Mouse (Mus musculus) v-Abl transformed pro-B cells (cell line): ENCODE measurements at regions not wholly inside any gene's neighbourhood (a gene's known extent, or its start where the extent isn't known, plus 50 kb on each side); places are given as distances from the start of the nearest gene placed in this dataset.

Experiments
- in situ Hi-C, 2 experiments: fragments of 400-800 bp; cut with MboI; formaldehyde crosslinking; loops; one replicate each; pipeline ENCODE4 v1.15.1; 2025; ENCODE audit not compliant: unreplicated experiment in 2 of 2

DNA sequence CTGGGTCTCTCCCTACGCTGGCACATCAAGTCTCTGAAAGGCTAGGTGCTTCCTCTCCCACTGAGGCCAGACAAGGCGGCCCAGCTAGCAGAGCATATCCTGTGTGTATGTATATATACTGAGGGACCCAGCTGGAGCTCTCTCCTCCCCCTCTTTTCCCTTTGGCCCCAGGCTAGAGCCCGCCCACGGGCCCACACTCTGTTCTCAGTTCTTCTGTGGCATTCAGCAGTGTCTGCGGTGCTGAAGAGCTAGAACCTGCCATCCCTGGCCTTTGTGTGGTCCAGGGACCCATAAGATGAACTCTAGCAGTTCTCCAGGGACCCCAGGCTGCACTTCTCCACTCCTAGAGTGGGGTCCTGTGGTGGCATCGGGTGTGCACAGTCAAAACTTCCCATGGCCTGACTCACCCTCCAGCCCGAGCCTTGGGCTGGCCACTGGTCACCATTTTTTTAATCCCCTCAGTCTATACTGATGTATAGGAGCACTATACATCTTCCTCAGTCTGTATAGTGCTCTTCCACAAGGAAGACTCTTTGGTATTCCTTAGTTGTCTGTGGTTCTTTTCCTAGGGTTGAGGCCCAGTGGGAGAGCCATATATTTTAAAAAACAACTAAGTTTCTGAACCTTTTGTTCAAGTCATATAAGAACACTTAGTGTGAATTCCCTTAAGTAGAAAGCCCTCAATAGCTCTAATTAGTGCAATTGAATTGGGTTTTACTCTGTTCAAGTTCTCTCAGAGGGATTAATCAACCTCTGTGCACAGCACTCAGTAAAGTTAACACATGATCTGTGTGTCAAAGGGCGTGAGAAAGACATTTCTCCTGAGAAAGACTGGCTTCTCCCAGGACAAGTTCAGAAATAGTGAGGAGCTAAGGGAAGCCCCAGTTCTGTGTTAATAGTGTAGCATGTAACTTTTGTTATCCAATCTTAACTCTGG is 401.3 kb downstream of the Ipmk start:
- in situ Hi-C loops, result no loop called here

DNA sequence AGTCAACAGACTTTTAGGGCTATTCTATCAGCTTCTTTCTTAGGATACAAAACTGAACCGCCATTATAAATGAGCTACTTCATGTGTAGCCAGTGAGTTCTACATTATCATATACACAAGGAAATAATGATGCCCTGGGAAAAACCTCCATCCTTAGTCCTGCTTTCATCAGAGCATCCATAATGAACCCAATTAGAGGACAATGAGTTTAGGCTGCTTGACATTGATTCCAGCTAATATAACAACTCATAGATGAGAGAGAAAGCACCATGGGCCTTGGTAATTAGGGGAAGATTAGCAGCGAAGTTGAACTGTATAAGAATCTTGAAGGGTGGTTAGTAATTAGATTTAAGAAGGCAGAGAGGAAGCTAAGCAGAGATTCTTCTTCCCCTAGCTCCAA is 405.7 kb downstream of the Ipmk start:
- in situ Hi-C loops, result no loop called here

DNA sequence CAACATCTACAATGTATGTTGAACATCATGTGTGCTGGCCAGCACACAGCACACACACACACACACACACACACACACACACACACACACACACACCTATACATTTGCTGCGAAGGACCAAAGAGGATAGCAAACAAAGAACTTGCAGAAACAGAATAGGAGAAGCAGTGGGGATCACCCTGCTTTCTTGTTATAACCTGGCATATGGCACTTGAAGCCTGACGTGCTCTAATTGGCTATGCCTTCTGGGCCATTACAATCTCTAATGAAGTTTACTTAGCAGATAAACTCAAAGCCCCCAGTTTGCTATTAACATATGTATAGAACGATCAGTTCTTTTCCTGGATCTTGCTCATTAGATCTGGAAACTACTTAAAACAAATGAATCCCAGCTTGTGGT is 407.2 kb downstream of the Ipmk start:
- in situ Hi-C loops, result no loop called here

DNA sequence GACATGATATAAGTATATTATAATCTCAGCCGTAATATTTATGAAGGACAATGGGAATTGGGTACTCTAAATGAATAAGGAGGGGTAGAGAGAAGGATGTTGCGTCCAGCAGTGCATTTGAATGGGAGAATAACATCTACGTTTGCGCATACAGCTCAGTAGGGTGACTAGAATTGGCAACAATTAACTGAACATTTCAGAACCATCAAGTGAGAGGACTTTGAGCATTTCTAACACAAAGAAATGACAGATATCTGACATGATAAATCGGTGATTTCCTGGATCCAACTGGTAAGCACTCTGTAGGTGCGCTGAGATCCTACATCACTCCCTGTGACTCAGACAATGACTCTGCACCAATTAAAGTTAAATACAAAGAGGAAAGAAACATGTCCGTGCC is 431.3 kb downstream of the Ipmk start:
- in situ Hi-C loops, result no loop called here

DNA sequence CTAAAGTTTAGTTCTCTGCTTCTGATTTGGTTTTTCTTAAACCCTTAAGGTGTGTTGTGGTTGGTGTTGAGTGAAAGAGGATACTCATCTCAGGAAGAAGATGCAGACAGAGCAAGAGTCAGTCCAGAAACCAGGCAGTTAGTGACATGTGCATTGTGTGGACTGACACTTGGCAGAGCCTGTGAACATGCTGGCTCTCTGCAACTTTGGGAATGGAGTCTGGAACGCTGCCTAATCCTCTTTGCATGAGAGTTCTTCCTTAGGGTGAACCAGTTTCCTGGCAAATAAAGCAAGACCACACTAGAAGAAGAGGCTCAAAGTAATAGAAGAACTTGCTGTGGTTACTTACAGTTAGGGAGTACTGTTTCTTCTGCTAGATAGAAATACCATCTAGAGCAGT is 441.7 kb downstream of the Ipmk start:
- in situ Hi-C loops, result no loop called here

DNA sequence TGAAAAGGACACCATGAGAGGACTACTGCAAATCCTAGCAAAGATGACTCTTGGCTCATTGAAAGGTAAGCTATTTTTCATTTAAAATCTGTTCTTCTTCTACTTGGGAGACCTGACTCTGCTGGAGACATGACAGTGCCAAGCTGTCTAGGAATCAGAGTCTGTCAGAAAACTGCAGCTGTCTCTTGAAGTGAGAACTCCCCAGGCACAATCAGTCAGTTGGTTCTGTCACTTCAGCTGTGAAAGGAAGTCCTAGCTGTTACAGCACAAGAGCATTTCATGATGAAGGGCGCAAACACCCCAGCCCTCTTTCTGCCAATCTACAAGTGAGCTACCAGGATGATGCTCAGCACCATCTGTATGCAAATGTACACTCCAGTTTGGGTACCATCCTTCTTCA is 442.4 kb downstream of the Ipmk start:
- in situ Hi-C loops, result no loop called here

DNA sequence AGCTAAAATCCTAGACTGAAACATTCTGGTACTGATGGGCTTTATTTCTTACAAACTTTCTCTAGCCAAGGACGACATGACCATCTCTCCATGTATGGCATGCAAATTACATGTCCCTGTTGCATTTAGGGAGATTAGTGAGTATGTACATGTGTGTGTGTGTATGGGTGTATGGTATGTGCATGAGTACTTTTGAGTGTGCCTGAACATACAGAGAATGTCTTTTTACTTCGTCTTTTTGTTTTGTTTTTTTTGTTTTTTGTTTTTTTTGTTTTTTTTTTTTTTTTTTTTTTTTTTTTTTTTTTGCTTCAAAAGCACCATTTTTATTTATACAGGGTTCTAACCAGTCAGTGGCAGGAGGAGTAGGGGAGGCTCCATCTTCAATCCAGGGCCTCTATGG is 451.1 kb downstream of the Ipmk start:
- in situ Hi-C loops, result no loop called here

DNA sequence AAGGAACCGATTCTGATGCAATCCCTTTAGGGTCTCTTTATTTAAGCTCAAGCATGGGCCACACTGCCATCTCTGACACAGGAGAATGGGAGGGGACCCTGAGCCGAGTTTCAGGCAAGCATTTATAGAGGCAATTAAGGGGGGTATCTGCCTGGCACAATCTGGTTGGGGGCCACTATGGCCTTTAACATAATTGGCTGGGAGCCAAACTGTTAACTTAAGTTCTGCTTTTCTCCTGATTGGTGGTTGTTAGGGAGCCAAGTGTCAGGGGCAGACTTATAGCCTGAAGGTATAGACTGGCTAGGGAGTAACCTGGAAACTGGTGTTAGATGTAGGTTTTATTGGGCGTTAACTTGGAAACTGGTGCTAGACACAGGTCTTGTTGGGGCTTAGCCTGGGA is 454.9 kb downstream of the Ipmk start:
- in situ Hi-C loops, result no loop called here

DNA sequence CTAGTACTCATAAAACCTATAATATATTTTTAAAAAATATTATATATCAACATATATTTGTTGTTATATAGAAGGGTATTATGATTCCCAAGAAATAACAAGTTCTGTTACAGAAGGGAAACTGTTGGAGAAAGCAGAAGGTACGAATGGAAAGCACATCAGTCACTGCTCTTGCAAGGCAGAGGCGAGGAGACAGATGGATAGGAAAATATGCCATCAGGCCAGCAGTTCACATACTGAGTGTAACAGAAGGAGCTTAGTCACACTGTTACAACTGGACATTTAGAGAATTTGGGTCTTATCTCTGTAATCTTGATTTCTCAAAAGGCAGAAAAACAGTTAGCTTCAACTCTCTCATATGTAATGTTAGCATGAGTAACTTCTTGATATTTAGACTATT is 485.1 kb downstream of the Ipmk start:
- in situ Hi-C loops, result loop anchor here in 1 of 2 experiments (25.0 kb wide), 1 partner anchor 520 kb away; no protein-coding TSS in a partner anchor

DNA sequence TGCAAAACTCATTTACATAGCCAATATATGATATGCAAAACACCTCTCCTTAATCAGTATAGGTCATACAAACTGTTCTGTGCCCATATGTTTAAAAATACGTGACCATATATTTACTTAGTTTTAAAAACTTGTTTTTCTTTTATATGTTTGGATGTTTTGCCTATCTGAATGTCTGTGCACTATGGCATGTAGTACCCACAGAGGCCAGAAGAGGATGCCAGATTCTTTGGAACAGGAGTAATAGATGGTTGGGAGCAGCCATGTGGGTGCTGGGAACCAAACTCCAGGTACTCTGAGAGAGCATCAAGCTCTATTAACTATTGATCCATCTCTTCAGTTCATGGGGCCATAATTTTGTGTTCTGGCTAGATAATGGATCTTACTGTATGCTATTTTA is 487.5 kb downstream of the Ipmk start:
- in situ Hi-C loops, result loop anchor here in 1 of 2 experiments (25.0 kb wide), 1 partner anchor 523 kb away; no protein-coding TSS in a partner anchor

DNA sequence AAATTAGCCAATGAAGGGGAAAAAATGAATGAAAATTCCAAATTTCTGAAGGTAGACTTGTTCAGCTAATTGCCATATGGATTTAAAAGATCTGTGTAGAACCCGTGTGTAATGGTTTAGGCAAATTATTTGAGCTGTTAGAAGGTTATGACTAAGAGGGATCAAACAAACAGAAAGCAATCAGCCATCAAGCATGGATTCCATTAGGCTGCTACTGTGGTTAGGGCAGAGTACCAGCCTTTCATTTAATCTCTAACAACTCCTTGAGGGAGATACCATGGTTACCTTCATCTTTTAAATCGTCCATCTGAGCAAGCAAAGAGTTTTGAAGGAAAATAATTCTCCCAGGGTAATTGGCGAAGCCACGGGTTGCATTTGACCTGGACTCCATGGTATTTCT is 509.5 kb downstream of the Ipmk start:
- in situ Hi-C loops, result no loop called here

DNA sequence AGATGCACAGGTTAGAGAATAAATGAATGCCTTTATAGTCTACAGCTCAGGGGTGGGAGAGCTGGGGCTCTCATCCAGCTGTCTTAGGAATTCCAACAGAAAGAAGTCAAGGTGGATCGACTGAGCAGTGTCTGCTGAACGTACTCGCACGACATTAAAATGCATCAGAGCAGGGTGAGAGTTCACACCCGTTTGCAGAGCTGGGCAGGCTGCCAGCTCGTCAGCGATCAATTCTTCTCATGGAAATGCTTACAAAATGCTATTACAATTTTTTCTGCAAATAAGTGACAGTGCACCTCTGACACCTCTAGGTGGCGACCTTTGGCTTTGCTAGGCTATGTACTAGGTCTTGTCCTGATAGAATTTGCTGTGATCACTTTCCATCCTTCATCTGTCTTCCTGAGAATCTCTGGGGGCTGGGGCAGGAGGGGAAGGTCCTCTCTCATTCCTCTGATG is 510.0 kb downstream of the Ipmk start:
- in situ Hi-C loops, result no loop called here

DNA sequence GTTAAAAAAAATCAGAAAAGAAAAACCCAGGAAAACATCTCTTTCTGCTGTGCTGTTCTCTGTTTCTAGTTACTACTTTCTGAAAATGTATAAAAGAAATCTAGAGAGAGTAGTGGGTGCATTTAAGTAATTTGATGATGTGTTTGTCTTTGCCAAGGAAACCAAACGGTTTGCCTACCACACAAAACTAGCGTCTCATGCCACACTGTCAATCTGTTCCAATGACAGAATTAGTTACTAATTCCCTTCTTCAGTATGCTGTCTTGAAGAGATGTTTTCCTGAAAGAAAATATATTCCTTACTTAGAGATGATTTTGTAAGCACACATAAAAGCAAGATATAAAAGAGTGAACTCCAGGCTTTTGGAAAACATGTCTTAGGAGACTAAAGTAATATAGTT is 546.2 kb downstream of the Ipmk start:
- in situ Hi-C loops, result no loop called here

DNA sequence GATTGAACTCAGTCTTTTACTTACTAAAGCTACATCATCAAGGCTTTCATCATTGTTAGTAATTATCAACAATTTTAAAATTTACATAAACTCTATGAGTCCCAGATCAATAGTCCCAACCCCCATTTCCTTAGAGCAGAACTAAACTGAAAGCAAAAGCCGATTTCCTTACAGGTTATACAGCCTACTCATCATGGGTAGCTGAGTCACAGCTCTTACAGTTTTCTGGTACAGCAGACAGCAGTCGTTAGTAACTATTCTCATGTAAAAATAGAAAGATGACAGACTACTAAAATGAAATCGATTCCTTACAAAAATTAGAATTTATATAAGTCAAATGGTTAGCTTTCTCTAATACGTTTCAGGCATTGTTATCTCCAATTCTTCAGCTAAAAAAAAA is 557.5 kb downstream of the Ipmk start:
- in situ Hi-C loops, result no loop called here
